ENCODE assay signal across 8 mouse cellular contexts in genomic region chr7:107593904-107594303, GRCm38 (mm10). TPM values are rescaled to one million over a fixed set of nuclear protein-coding genes. Genes with fewer than 3 reads are reported as not detected.
DNase-seq lines count a peak whose midpoint lies in the region; ATAC-seq and TF ChIP-seq lines count a peak whose summit lies in the region.

No protein-coding gene starts in this region.

- H3K9ac ChIP-seq in heart, adult 2 months (ENCODE audit: low read depth, low read length) = no peak overlapping the region
- H3K9ac ChIP-seq in limb, embryonic 14.5 days (ENCODE audit: low read depth, low read length, severe bottlenecking) = no peak overlapping the region

- TF ChIP-seq CTCF in layer of hippocampus, adult 2 months (conservative IDR thresholded peaks at IDR 0.05) = no peak
- TF ChIP-seq CTCF in heart, adult 2 months (IDR thresholded peaks at IDR 0.05) = no peak

- H3K79me2 ChIP-seq in heart, adult 2 months (replicated peaks; ENCODE audit: control insufficient read depth, insufficient read depth, low read length) = no peaks in the 10 kb centered on the region

- TF ChIP-seq POLR2A in heart, adult 2 months (IDR thresholded peaks at IDR 0.05; ENCODE audit: insufficient read depth, low read depth, low read length) = 0 out of 2 replicates have a peak, but pooled peaks have one; percentile 14
- no peak for TF ChIP-seq POLR2A in limb, embryonic 14.5 days (IDR thresholded peaks at IDR 0.05; ENCODE audit: borderline replicate concordance, extremely low read depth, insufficient read depth, insufficient read length)

- intact Hi-C loops in heart, adult 2 months (cut with DNase I) = loop anchor here (10.0 kb wide), 1 partner anchor 151 kb away; no protein-coding TSS in a partner anchor

- DNase-seq in layer of hippocampus, adult 2 months (ENCODE audit: low spot score in 2 of 2) = no peak
- no peak for DNase-seq in layer of hippocampus, adult 9-10 months (ENCODE audit: low spot score)
- DNase-seq in heart, adult 2 months = peak in 1 of 2 experiments; percentile 53
- no peak for DNase-seq in limb, embryonic 14.5 days (ENCODE audit: low spot score)
- DNase-seq in left cerebral cortex, adult 9 months (ENCODE audit: low spot score in 2 of 2) = no peak
- no peak for DNase-seq in adrenal gland, adult 8-10 months
- no peak for DNase-seq in cerebellum, postnatal 36 days

- ATAC-seq in limb, embryonic 14.5 days (ENCODE audit: low FRiP score, low read depth) = no peak; the same call in 1 of the 2 replicates
- peak; percentile 71 for ATAC-seq in monocyte, adult 5-6 weeks (replicated peaks; ENCODE audit: insufficient number of reproducible peaks, low FRiP score, low TSS enrichment, poor library complexity, severe bottlenecking)

- H3K27ac ChIP-seq in layer of hippocampus, adult 2 months = peak overlapping the region; percentile 68
- H3K27ac ChIP-seq in heart, adult 2 months = peak overlapping the region; percentile 88
- no peak overlapping the region for H3K27ac ChIP-seq in limb, embryonic 14.5 days (replicated peaks; ENCODE audit: low read depth, low read length)

- no peaks in the 10 kb centered on the region for H3K4me1 ChIP-seq in heart, adult 2 months (ENCODE audit: control insufficient read depth, insufficient read depth, low read length)
- H3K4me1 ChIP-seq in limb, embryonic 14.5 days (ENCODE audit: control insufficient read depth, insufficient read depth, low read length) = peaks cover 4% of the 10 kb centered on the region

- peaks cover 2% of the 10 kb centered on the region; the same call in 1 of the 2 replicates for H3K36me3 ChIP-seq in heart, adult 2 months (ENCODE audit: control insufficient read depth, insufficient read depth, low read length)
- peaks cover 19% of the 10 kb centered on the region for H3K36me3 ChIP-seq in limb, embryonic 14.5 days (ENCODE audit: control insufficient read depth, insufficient read depth, low read length)

- no peaks in the 10 kb centered on the region for H3K27me3 ChIP-seq in heart, adult 2 months (ENCODE audit: control insufficient read depth, insufficient read depth, low read length)
- H3K27me3 ChIP-seq in limb, embryonic 14.5 days (ENCODE audit: control insufficient read depth, insufficient read depth, low read length) = no peaks in the 10 kb centered on the region

- 30% methylated on average over 7 of the region's 7 CpGs for WGBS in heart, adult 2 months
- WGBS in limb, embryonic 14.5 days = 30% methylated on average over 7 of the region's 7 CpGs

- H3K4me3 ChIP-seq in layer of hippocampus, adult 2 months = no peak overlapping the region
- no peak overlapping the region; the same call in 1 of the 2 replicates for H3K4me3 ChIP-seq in heart, adult 2 months
- peak overlapping the region; percentile 53; the same call in 1 of the 2 replicates for H3K4me3 ChIP-seq in limb, embryonic 14.5 days (replicated peaks; ENCODE audit: low read length)

- no peaks in the 10 kb centered on the region for H3K9me3 ChIP-seq in limb, embryonic 14.5 days (ENCODE audit: control insufficient read depth, low read length)

- H3K4me2 ChIP-seq in limb, embryonic 14.5 days (replicated peaks; ENCODE audit: low read depth, low read length, severe bottlenecking) = peak overlapping the region; percentile 91; the same call in 1 of the 2 replicates

- TF ChIP-seq EP300 in heart, adult 2 months (IDR thresholded peaks at IDR 0.05; ENCODE audit: insufficient read depth, low read depth, low read length) = no peak

RNA-seq across cellular contexts. Expression of gene Ppfibp2, which starts 1.1 kb away (rescaled TPM):
- total RNA-seq in layer of hippocampus, adult 2 months (2021) = 1 to 10 TPM; 5.2 to 7.4 TPM
- total RNA-seq in heart, adult 2 months (2021) = 10 to 100 TPM; 19.9 to 20.1 TPM
- 17.4 and 21.8 TPM in 2 replicates for polyA plus RNA-seq in heart, adult 2 months (2012; rRNA removed)
- polyA plus RNA-seq in limb, embryonic 14.5 days (2012; rRNA removed) = 13.3 and 14.4 TPM in 2 replicates
- 12.9 and 14.4 TPM in 2 replicates for polyA plus RNA-seq in limb, embryonic 14.5 days (2014; fragmentation: Nextera tagmentation; extraction: Ambion mirVana)
- 7.1 to 20.0 TPM (median 12.9 TPM) in 3 replicates for total RNA-seq in monocyte, adult 5-6 weeks (2017)
- total RNA-seq in adrenal gland, adult 8-10 months (2022) = 1 to 10 TPM; 6.8 to 8.7 (median 7.7) TPM

RNA-seq across cellular contexts. Expression of gene Olfml1, which starts 26.7 kb away (rescaled TPM):
- total RNA-seq in layer of hippocampus, adult 2 months (2021) = 10 to 100 TPM; 12.7 to 13.1 TPM
- total RNA-seq in heart, adult 2 months (2021) = 1 to 10 TPM; 4.0 to 4.6 TPM
- polyA plus RNA-seq in heart, adult 2 months (2012; rRNA removed) = 4.1 and 6.9 TPM in 2 replicates
- polyA plus RNA-seq in limb, embryonic 14.5 days (2012; rRNA removed) = 23.0 and 23.9 TPM in 2 replicates
- 38.5 and 40.4 TPM in 2 replicates for polyA plus RNA-seq in limb, embryonic 14.5 days (2014; fragmentation: Nextera tagmentation; extraction: Ambion mirVana)
- not detected in 3 replicates for total RNA-seq in monocyte, adult 5-6 weeks (2017)
- total RNA-seq in adrenal gland, adult 8-10 months (2022) = 10 to 100 TPM in 2 of 4 experiments, 1 to 10 TPM in 2; 8.9 to 15.2 (median 10.5) TPM

RNA-seq across cellular contexts. Expression of gene 5330417H12Rik, which starts 31.1 kb away (rescaled TPM):
- total RNA-seq in layer of hippocampus, adult 2 months (2021) = not detected
- total RNA-seq in heart, adult 2 months (2021) = not detected
- polyA plus RNA-seq in heart, adult 2 months (2012; rRNA removed) = not detected in 2 replicates
- polyA plus RNA-seq in limb, embryonic 14.5 days (2012; rRNA removed) = not detected in 2 replicates
- not detected in 2 replicates for polyA plus RNA-seq in limb, embryonic 14.5 days (2014; fragmentation: Nextera tagmentation; extraction: Ambion mirVana)
- not detected in 3 replicates for total RNA-seq in monocyte, adult 5-6 weeks (2017)
- total RNA-seq in adrenal gland, adult 8-10 months (2022) = not detected
